Mouse (Mus musculus) adrenal gland, adult 8-10 months (tissue): ENCODE data around the gene Sh3bp5l. TPM values are rescaled to one million over a fixed set of nuclear protein-coding genes. Genes with fewer than 3 reads are reported as not detected.
"Not testable (repeated sequence)": the region's sequence is repeated elsewhere in the genome, so short reads cannot be mapped to it uniquely, and the experiment has no call there.

ENCODE experiments used
- DNase-seq: peaks from one replicate; pipeline ENCODE4 v3.0.0; 2022
- total RNA-seq, 4 experiments: library from RNA; stranded (reverse); gene quantifications; 2 replicates each; pipeline ENCODE4 v1.2.4; 2022

Gene Sh3bp5l
- 10 to 100 TPM; 53.5 to 58.2 (median 55.9) TPM for total RNA-seq

GRCm38 (mm10) chr11:58330276-58331148 lies at the start of gene Sh3bp5l, which contains the start of gene Zfp672:
Gene Sh3bp5l, plus strand, starts transcription at chr11:58330724.
Gene Zfp672, minus strand, starts transcription at chr11:58330339.
- DNase-seq: peak; percentile 87

DNA sequence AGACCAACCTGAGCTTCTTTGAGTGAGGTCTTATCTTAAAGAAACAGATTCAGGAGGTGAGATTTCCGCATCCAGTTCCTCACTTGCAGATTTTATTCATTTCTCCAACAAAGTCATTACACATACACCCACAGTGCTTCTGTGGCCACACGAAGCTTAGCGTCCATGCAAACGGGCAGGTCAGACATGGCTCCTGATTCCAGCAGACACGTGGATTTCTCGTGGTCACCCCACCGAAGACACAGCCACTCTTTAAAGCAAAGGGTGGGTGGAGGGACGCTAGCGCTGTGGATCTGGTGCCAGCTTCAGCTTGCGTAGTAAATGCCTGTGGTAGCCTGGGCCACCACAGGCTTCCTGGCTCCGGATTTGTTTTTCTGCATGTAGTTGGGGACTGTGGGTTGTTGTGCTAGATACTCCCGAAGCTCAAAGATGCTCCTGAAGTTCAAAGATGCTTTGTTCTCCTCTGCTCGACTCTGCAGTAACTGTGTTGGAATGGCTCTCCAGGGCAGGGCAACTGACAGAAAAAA lies 48.5 kb upstream of the Sh3bp5l start:
- no peak for DNase-seq

DNA sequence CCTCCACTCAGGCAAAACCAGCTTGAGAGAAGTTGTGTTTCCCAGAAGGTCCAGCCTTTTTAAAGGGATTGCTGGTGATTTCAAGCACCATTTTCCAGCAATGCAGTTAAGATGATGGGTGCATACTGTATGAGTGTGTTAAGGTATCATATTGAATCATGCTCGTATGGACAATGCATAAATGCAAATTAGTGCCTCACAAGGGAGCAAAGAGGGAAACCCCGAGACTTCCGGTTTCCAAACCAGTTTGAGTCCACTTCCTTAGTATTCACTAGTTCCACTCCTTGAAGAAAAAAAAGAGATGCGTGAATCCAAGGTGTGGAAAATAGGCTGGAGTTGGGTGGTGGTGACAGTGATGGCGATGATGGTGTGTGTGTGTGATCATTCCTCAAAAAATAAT lies 48.0 kb upstream of the Sh3bp5l start:
- no peak for DNase-seq

GRCm38 (mm10) chr11:58289992-58290682 lies 40.4 kb upstream of the Sh3bp5l start:
- DNase-seq: no peak

GRCm38 (mm10) chr11:58290812-58291211 lies 39.7 kb upstream of the Sh3bp5l start:
- DNase-seq: no peak

DNA sequence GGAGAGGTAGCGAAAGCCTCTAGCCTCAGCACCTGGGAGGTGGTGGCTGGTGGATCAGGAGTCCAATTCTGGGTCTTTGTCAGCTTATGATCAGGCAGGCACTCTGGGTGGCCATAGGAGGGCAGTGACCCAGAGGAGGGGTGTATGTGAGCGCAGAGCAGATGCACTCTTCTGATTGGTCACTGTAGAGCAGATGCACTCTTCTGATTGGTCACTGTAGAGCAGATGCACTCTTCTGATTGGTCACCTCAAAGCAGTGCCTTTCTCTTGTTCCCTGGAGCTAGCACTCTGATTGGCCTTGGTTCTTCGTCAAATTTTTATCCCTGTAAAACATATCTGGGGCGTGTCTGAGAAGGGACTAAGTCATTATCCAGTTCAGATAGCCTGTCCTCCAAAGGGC lies 37.7 kb upstream of the Sh3bp5l start:
- no peak for DNase-seq

- DNase-seq: no peak
Measured at GRCm38 (mm10) chr11:58297396-58297795, 33.1 kb upstream of the Sh3bp5l start.

DNA sequence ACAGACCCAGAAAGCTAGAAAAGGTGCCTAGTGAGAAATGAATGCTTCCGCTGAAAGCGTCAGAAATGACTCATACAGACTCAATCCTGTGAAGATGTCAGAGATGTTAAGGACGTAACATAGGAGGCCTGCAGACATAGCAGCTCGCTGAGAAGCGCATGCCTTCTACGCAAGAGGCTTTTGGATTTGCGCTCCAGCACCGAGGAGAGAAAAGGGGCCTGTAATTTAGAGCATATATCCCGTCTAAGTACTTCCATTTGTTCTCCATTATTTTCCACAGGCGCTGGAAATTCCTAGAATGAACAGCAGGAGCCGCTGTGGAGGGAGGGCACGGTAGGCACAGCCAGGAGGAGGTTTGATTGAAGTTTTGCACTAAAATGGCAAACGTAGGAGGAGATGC lies 29.5 kb upstream of the Sh3bp5l start:
- DNase-seq: peak; percentile 69

- DNase-seq: peak; percentile 98
Measured at GRCm38 (mm10) chr11:58301837-58302754, 28.4 kb upstream of the Sh3bp5l start.

- DNase-seq: no peak
Measured at GRCm38 (mm10) chr11:58302774-58303445, 27.6 kb upstream of the Sh3bp5l start.

- DNase-seq: no peak
Measured at GRCm38 (mm10) chr11:58303594-58303993, 26.9 kb upstream of the Sh3bp5l start.

DNA sequence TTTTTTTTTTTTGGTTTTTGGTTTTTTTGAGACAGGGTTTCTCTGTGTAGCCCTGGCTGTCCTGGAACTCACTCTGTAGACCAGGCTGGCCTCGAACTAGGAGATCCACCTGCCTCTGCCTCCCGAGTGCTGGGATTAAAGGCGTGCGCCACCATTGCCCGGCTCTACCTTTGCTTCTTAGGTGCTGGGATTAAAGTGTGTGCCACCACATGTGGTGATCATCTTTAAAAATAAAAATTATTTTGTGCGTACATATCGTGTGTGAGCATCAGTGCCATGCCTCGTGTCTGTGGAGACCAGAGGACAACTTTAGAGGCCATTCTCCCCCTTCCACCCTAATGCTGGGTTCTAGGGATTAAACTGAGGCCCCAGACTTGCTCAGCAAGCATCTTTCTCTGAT lies 25.2 kb upstream of the Sh3bp5l start:
- DNase-seq: not testable (repeated sequence)

- DNase-seq: peak; percentile 96
Measured at GRCm38 (mm10) chr11:58306860-58307308, 23.6 kb upstream of the Sh3bp5l start, which contains the start of gene Zfp692. Gene Zfp692, plus strand, starts transcription at chr11:58307069.

DNA sequence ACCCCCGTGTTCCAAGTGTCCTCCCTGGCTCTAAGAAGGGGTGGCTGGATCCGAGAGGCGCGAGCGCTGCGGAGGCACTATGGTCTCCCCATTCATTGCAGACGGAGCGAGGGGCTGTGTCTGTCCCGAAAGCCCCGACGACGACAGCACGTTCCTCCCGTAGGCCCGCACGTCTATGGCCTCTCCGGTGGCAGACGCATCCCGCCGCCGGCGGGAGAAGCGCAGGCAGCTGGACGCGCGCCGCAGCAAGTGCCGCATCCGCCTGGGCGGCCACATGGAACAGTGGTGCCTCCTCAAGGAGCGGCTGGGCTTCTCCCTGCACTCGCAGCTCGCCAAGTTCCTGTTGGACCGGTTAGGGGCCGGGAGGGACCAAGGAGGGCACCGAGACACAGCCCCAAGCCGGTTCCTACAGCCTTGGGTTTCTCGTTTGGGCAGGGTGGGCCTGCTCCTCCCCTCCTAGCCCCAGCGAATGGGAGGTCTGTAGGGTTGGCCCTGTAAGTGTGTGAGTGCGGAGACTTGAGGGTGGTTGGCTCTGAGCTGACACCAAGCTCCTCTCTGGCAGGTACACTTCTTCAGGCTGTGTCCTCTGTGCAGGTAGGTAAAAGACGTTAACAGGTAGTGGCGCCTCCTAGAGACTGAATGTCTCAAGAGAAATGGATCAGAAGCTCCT lies 23.0 kb upstream of the Sh3bp5l start:
- no peak for DNase-seq

GRCm38 (mm10) chr11:58308661-58309060 lies 21.9 kb upstream of the Sh3bp5l start:
- DNase-seq: no peak

DNA sequence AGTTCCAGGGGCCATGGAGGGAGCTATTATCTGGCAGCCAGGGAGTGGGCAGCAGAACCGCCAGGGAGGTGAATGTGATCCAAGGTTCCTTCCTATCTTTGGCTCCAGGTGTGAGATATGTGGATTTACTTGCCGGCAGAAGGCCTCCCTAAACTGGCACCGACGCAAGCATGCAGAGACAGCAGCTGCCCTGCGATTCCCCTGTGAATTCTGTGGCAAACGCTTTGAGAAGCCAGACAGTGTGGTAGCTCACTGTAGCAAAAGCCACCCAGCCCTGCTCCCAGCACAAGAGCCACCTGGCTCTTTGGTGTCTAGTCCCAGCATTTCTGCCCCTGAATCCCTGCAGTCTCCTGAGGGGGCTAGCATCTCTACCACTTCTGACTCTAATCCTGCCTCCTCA lies 16.5 kb upstream of the Sh3bp5l start:
- DNase-seq: no peak

DNA sequence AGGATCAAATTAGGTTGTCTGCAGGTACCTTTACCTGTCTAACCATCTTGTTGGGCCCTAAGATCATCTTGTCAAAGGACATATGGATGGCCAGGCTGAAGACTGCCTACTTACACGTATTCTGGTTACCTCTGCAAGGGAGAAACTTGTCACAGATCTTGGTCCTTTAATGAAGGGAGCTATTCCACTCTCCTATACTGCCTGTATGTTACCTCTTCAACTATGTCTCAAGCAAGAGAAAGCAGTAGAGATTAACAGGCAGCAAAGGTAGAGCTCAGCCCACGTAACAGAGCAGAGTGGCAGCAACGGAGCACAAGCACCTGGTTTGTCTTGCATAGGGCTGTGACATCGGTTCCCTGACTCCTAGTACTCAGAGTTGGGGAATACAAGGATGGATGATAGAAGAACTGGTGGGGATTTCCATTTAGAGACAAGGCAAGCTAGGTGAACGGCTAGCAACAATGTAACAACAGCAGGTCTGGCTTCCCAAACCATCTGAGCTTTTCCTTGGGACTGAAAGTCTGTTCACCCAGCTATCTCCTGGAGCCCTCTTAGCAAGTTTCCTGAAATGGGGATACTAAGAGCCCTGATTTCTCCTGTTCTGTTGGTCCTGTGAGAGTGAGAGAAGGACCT lies 14.9 kb upstream of the Sh3bp5l start:
- no peak for DNase-seq

GRCm38 (mm10) chr11:58316344-58316743 lies 14.2 kb upstream of the Sh3bp5l start:
- no peak for DNase-seq

- DNase-seq: no peak
Measured at GRCm38 (mm10) chr11:58316768-58317390, 13.6 kb upstream of the Sh3bp5l start.
